Mouse (Mus musculus) MEL (cell line): Measurements from ENCODE around the gene Wap. TPM values are rescaled to one million over a fixed set of nuclear protein-coding genes. Genes with fewer than 3 reads are reported as not detected.
A peak's percentile ranks its signal among the peaks of the same experiment; 100 is the strongest.

ENCODE experiments used
- DNase-seq: peaks from one replicate; pipeline ENCODE4 v3.0.0; 2011; ENCODE audit warnings: low read depth, low spot score
- H3K27ac ChIP-seq: 2 replicates; pipeline ENCODE4 v1.5.1; 2012; ENCODE audit warnings: low read depth, mild to moderate bottlenecking, control low read depth, low read length, moderate library complexity; ENCODE audit not compliant: control insufficient read depth
- H3K27me3 ChIP-seq, 2 experiments: fragments of 150-350 bp in 1 of 2; sonication (generic) in 1 of 2; 2 replicates each; pipeline ENCODE4 v1.6.1; 2012; ENCODE audit warnings: low read length in 2 of 2, mild to moderate bottlenecking in 2 of 2, improper control_type of control experiment in 1 of 2, moderate library complexity in 1 of 2; ENCODE audit not compliant: insufficient read depth in 2 of 2, control insufficient read depth in 1 of 2
- H3K36me3 ChIP-seq, 2 experiments: 2 replicates each; pipeline ENCODE4 v1.6.1; 2012 to 2014; ENCODE audit warnings: low read length in 2 of 2, improper control_type of control experiment in 1 of 2, inconsistent platforms in 1 of 2, mild to moderate bottlenecking in 1 of 2; ENCODE audit not compliant: insufficient read depth in 2 of 2, control insufficient read depth in 1 of 2
- H3K4me1 ChIP-seq, 2 experiments: fragments of 150-350 bp in 1 of 2; sonication (generic) in 1 of 2; 2 replicates each; pipeline ENCODE4 v1.6.1; 2012; ENCODE audit warnings: low read length in 2 of 2, improper control_type of control experiment in 1 of 2, mild to moderate bottlenecking in 1 of 2; ENCODE audit not compliant: insufficient read depth in 2 of 2, control insufficient read depth in 1 of 2
- H3K4me3 ChIP-seq, 2 experiments: fragments of 150-350 bp in 1 of 2; sonication (generic) in 1 of 2; 2 replicates each; pipeline ENCODE4 v1.5.1; 2012; ENCODE audit warnings: low read depth in 2 of 2, low read length in 2 of 2, mild to moderate bottlenecking in 2 of 2, moderate library complexity in 2 of 2, control low read depth in 1 of 2, improper control_type of control experiment in 1 of 2; ENCODE audit not compliant: control insufficient read depth in 1 of 2, insufficient read depth in 1 of 2
- H3K79me2 ChIP-seq: 2 replicates; pipeline ENCODE4 v1.6.1; 2012; ENCODE audit warnings: mild to moderate bottlenecking, low read length, moderate library complexity; ENCODE audit not compliant: control insufficient read depth, poor library complexity, insufficient read depth
- H3K9ac ChIP-seq: 2 replicates; pipeline ENCODE4 v1.6.1; 2012; ENCODE audit warnings: low read depth, mild to moderate bottlenecking, control low read depth, low read length, moderate library complexity; ENCODE audit not compliant: control insufficient read depth, poor library complexity, severe bottlenecking
- H3K9me3 ChIP-seq: fragments of 150-350 bp; sonication (generic); replicated peaks from 2 replicates; pipeline ENCODE4 v1.6.1; 2012; ENCODE audit warnings: mild to moderate bottlenecking, low read length, improper control_type of control experiment, moderate library complexity; ENCODE audit not compliant: insufficient read depth
- BHLHE40 ChIP-seq: IDR thresholded peaks from 2 replicates; pipeline ENCODE4 v1.6.1; 2012; ENCODE audit warnings: low read depth, mild to moderate bottlenecking, inconsistent platforms, low read length, improper control_type of control experiment, borderline replicate concordance
- CHD2 ChIP-seq: IDR thresholded peaks from 2 replicates; pipeline ENCODE4 v1.6.1; 2011; ENCODE audit warnings: low read length, improper control_type of control experiment
- KAT2A ChIP-seq: conservative IDR thresholded peaks from 2 replicates; pipeline ENCODE4 v1.6.1; 2012; ENCODE audit warnings: low read depth, low read length, improper control_type of control experiment, inconsistent platforms
- MAFK ChIP-seq: IDR thresholded peaks from 2 replicates; pipeline ENCODE4 v1.6.1; 2011; ENCODE audit warnings: low read depth, mild to moderate bottlenecking, low read length, improper control_type of control experiment, borderline replicate concordance
- MXI1 ChIP-seq: IDR thresholded peaks from 2 replicates; pipeline ENCODE4 v1.6.1; 2011; ENCODE audit warnings: mild to moderate bottlenecking, low read depth, low read length, improper control_type of control experiment
- NELFE ChIP-seq: IDR thresholded peaks from 2 replicates; pipeline ENCODE4 v1.6.1; 2011; ENCODE audit warnings: low read depth, low read length, improper control_type of control experiment
- NRF1 ChIP-seq: IDR thresholded peaks from 2 replicates; pipeline ENCODE4 v1.6.1; 2014; ENCODE audit warnings: low read depth, mild to moderate bottlenecking, inconsistent platforms, low read length, improper control_type of control experiment, moderate library complexity; ENCODE audit not compliant: poor library complexity, insufficient read depth, severe bottlenecking
- POLR2AphosphoS5 ChIP-seq: IDR thresholded peaks from 2 replicates; pipeline ENCODE4 v1.6.1; 2012; ENCODE audit warnings: low read depth, borderline replicate concordance, mild to moderate bottlenecking, inconsistent platforms, low read length, moderate library complexity, mixed read lengths
- SMC3 ChIP-seq: IDR thresholded peaks from 2 replicates; pipeline ENCODE4 v1.6.1; 2011; ENCODE audit warnings: low read depth, low read length, improper control_type of control experiment
- TBP ChIP-seq: IDR thresholded peaks from 2 replicates; pipeline ENCODE4 v1.8.0; 2011; ENCODE audit warnings: low read depth, low read length, improper control_type of control experiment
- USF1 ChIP-seq: IDR thresholded peaks from 2 replicates; pipeline ENCODE4 v1.6.1; 2014; ENCODE audit warnings: low read depth, mild to moderate bottlenecking, inconsistent platforms, low read length, improper control_type of control experiment, moderate library complexity
- USF2 ChIP-seq, 2 experiments: IDR thresholded peaks; 2 replicates each; pipeline ENCODE4 v1.6.1; 2011 to 2012; ENCODE audit warnings: improper control_type of control experiment in 2 of 2, low read length in 2 of 2, borderline replicate concordance in 1 of 2, inconsistent platforms in 1 of 2, low read depth in 1 of 2, mild to moderate bottlenecking in 1 of 2; ENCODE audit not compliant: insufficient read depth in 1 of 2
- ZKSCAN1 ChIP-seq: IDR thresholded peaks from 2 replicates; pipeline ENCODE4 v1.6.1; 2012; ENCODE audit warnings: low read depth, mild to moderate bottlenecking, inconsistent platforms, low read length, improper control_type of control experiment, moderate library complexity
- ZNF384 ChIP-seq: IDR thresholded peaks from 2 replicates; pipeline ENCODE4 v1.6.1; 2012; ENCODE audit warnings: low read depth, mild to moderate bottlenecking, inconsistent platforms, low read length, improper control_type of control experiment
- polyA plus RNA-seq, 2 experiments: library from polyadenylated mRNA; stranded (reverse) in 1 of 2; unstranded in 1 of 2; fragments of >175 nt in 1 of 2; fragments of >200 nt in 1 of 2; gene quantifications; 2 replicates each; pipeline versions ENCODE4 v1.2.1 to v1.2.4; 2012; ENCODE audit warnings: low replicate concordance in 2 of 2, low read depth in 1 of 2; ENCODE audit not compliant: insufficient read length in 2 of 2, insufficient read depth in 1 of 2, missing spikeins in 1 of 2
- total RNA-seq: library from RNA; depleted of rRNA; stranded (reverse); fragments of 300-350 nt; gene quantifications from 2 replicates; pipeline ENCODE4 v1.2.3, GENCODE M21; 2012

Wap gene
- total and polyA plus RNA-seq, 3 experiments: not detected

GRCm38 (mm10) chr11:6603887-6604603 is 34.4 kb downstream of the Wap start:
- no peak overlapping the region for H3K4me3 ChIP-seq
- H3K27ac ChIP-seq: no peak overlapping the region
- TF ChIP-seq CHD2: no peak
- TF ChIP-seq MXI1: 0 out of 2 replicates have a peak, but pooled peaks have one; percentile 32
- TF ChIP-seq USF1: no peak
- TF ChIP-seq, all 39 proteins: peak for 1
- H3K9me3 ChIP-seq: no peaks in the 10 kb centered on the region
- H3K36me3 ChIP-seq: no peaks in the 10 kb centered on the region
- peaks cover 0 to 12% of the 10 kb centered on the region in 2 experiments; a peak in 2 of 4 replicates for H3K4me1 ChIP-seq
- DNase-seq: peak; percentile 76
- peak overlapping the region; percentile 0; the same call in 1 of the 2 replicates for H3K9ac ChIP-seq
- H3K27me3 ChIP-seq: no peaks in the 10 kb centered on the region
- no peaks in the 10 kb centered on the region for H3K79me2 ChIP-seq

- H3K27ac ChIP-seq: no peak overlapping the region
- peaks cover 0 to 12% of the 10 kb centered on the region in 2 experiments; a peak in 2 of 4 replicates for H3K4me1 ChIP-seq
- H3K4me3 ChIP-seq: no peak overlapping the region
- DNase-seq: no peak
- H3K79me2 ChIP-seq: no peaks in the 10 kb centered on the region
- no peaks in the 10 kb centered on the region for H3K9me3 ChIP-seq
- no peaks in the 10 kb centered on the region for H3K36me3 ChIP-seq
- H3K27me3 ChIP-seq: no peaks in the 10 kb centered on the region
- TF ChIP-seq MAFK (no peak), SMC3 (no peak), KAT2A (no peak)
- no peak overlapping the region for H3K9ac ChIP-seq
These were observed 35.2 kb downstream of the Wap start for GRCm38 (mm10) chr11:6603224-6603623.

- no peaks in the 10 kb centered on the region for H3K27me3 ChIP-seq
- H3K36me3 ChIP-seq: no peaks in the 10 kb centered on the region
- H3K27ac ChIP-seq: no peak overlapping the region
- no peaks in the 10 kb centered on the region for H3K79me2 ChIP-seq
- peaks cover 0 to 12% of the 10 kb centered on the region in 2 experiments; a peak in 2 of 4 replicates for H3K4me1 ChIP-seq
- no peak overlapping the region for H3K4me3 ChIP-seq
- no peak for DNase-seq
- H3K9ac ChIP-seq: no peak overlapping the region
- no peak for TF ChIP-seq ZKSCAN1
- no peak for TF ChIP-seq POLR2AphosphoS5
- TF ChIP-seq NRF1: no peak
- TF ChIP-seq ZNF384: no peak
- no peak for TF ChIP-seq USF2 (IDR thresholded peaks at IDR 0.05; ENCODE audit: borderline replicate concordance in 1 of 2, insufficient read depth in 1 of 2, low read depth in 1 of 2, low read length in 2 of 2)
- TF ChIP-seq TBP: no peak
- no peak for TF ChIP-seq USF1
- no peak for TF ChIP-seq BHLHE40
- no peak for TF ChIP-seq NELFE
- H3K9me3 ChIP-seq: no peaks in the 10 kb centered on the region
These were observed 35.8 kb downstream of the Wap start for GRCm38 (mm10) chr11:6602662-6603061.
